Mouse (Mus musculus): ENCODE data around the gene Ptprt. TPM values are rescaled to one million over a fixed set of nuclear protein-coding genes. Genes with fewer than 3 reads are reported as not detected.

The Ptprt gene
- total RNA-seq (2015) (0.07 TPM in 1 of 2 replicates, not detected in the other), total RNA-seq (2017) (not detected in 2 replicates)

DNA sequence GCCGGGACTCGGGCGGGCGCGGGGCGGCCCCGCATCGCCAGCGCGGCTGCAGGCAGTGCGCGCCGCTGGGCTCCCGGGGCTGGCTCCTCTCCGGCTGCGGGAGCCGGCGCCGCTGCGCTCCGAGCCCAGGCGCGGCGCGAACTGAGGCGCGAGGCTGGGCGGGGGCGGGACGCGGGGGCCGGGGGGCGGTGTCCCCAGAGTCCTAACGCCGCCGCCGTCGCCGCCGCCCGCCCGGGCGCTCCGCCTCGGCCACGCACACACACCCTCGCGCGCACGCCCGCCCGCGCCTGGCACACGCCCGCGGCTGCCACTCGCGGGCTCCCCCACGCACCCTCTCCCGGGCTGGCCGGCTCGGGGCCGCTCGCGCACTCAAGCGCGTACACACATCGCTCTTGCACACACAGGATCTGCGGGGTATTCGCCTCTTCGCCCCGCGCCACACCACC is at the start of gene Ptprt:
Gene Ptprt (minus strand): TSS at position 207 of the 446 bp plus-strand sequence.
- ATAC-seq (ENCODE audit: poor library complexity, severe bottlenecking): no peak

DNA sequence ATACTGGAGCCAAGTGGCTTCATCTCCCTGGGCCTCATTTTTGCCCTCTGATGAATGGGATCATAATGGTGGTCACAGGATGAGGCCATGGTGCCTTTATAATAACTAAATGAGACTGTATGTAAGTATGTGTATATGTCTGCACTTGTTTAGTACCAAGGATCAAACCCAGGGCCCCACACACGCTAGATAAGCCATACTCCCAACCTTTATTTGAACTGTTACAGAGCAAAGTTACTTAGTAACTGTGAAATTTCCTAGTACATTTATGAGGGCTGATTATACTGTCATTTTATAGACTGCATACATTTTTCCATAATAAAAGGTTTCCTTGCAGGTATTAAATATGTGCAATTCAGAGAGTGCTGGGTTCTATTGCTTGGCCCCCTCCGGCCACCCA is 49.5 kb upstream of the Ptprt start:
- no peak for ATAC-seq (ENCODE audit: poor library complexity, severe bottlenecking)

DNA sequence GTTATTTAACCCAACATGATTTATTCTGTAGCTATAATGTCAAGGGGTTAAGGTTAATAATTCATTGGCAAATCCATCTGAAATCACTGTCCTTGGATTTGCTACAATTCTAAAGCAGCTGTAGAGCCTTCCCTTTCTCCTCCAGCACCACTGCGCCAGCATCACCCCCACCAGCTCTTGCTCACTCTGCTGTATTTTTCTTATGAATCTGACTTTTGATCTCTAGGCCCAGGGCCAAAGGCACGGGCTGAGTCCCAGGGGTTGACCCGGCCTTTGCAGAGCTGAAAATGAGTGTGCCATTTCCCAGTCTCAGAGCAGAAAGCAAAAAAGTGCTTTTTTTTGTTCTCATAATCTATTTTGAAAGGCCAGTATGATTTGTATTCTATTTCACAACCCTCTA is 38.7 kb upstream of the Ptprt start:
- ATAC-seq (ENCODE audit: poor library complexity, severe bottlenecking): no peak

GRCm38 (mm10) chr2:162699036-162699435 is 38.1 kb upstream of the Ptprt start:
- no peak for ATAC-seq (ENCODE audit: poor library complexity, severe bottlenecking)

DNA sequence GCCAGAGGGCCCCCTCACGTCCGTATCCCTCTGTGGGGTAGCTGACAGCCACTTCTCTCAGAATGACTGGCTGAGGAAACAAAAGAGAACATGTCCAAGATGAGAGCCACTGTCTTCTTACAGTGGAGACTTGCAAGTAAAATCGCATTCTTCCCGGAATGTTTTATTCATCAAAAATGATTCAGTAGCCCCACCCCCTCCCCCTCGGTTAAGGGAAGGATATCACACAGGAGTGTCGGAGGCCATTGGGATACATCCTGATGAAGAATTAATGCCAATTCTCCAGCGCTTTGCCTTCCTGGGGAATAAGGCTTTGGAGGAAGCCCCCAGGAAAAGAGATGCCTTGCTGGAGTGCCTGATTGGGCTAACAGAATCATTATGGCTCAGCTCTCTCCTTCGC is 37.1 kb upstream of the Ptprt start:
- ATAC-seq (ENCODE audit: poor library complexity, severe bottlenecking): no peak

- ATAC-seq (ENCODE audit: poor library complexity, severe bottlenecking): no peak
These were observed 36.2 kb upstream of the Ptprt start for GRCm38 (mm10) chr2:162697151-162697550.

DNA sequence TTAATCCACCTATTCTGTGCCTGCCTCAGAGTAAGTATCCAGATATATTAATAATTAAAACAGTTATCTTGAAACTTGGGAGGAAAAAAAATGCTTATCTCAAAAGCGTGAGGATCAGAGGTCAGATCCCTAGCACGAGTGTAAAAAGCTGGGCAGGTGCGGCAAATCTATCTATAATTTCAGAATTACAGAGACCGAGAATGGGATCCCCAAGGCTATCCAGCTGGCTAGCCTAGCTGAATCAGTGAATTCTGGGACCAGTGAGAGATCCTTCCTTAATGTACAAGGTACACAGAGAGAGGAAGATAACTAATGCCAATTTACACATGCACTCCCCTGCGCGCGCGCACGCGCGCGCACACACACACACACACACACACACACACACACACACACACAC is 31.2 kb upstream of the Ptprt start:
- no peak for ATAC-seq (ENCODE audit: poor library complexity, severe bottlenecking)

DNA sequence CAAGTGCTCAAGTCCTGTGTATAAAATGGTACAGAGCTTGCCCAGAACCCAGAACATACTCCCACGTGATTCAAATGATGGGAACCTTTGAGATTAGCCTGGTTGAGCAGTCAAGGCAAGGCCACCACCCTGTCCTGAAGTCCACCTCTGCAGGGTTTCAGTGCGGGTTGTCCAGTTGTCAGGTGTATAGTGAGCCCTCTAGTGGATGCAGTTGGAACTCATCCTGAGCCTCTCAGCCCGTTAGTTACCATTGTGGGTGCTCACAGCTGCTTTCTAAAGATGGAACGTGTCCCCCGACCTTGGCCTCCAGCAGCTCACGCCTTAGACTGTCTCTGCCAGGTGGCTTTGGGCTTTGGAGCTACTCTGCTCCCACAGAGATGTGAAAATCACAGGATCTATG is 21.7 kb upstream of the Ptprt start:
- 0 out of 2 replicates have a peak, but pooled peaks have one; percentile 33 for ATAC-seq (ENCODE audit: poor library complexity, severe bottlenecking)

DNA sequence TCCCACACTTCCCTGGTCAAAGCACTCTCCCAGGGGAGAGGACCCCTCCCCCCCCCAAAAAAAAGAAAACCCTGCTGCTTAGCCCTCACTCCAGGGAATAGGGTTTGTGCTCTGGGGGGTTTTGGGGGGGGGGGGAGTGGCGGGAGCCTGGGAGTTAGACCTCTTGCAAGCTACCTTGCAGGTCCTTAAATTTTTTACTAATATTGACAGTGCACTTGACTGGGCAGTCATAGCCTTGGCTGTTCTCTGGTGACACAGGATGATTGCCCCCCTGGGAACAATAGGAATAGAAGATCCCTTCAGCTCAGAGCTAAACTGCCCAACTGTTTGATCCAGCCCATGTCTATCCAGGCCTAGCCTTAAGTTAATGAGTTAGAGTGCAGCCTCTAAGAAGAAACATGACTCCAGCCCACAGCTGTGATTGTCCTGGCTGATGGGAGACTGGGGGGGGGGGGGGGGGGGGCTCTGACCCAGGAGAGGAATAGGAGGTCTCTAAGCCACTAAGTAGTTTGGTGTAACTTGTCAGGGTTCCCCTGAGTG is 1.6 kb upstream of the Ptprt start:
- ATAC-seq (ENCODE audit: poor library complexity, severe bottlenecking): no peak

- no peak for ATAC-seq (ENCODE audit: poor library complexity, severe bottlenecking)
These were observed 786 bp upstream of the Ptprt start for GRCm38 (mm10) chr2:162661733-162662132.

GRCm38 (mm10) chr2:162660231-162660940 is 561 bp downstream of the Ptprt start:
- no peak for ATAC-seq (ENCODE audit: poor library complexity, severe bottlenecking)

GRCm38 (mm10) chr2:162658997-162659396 is 1.9 kb downstream of the Ptprt start:
- ATAC-seq (ENCODE audit: poor library complexity, severe bottlenecking): peak; percentile 62; the same call in 1 of the 2 replicates

DNA sequence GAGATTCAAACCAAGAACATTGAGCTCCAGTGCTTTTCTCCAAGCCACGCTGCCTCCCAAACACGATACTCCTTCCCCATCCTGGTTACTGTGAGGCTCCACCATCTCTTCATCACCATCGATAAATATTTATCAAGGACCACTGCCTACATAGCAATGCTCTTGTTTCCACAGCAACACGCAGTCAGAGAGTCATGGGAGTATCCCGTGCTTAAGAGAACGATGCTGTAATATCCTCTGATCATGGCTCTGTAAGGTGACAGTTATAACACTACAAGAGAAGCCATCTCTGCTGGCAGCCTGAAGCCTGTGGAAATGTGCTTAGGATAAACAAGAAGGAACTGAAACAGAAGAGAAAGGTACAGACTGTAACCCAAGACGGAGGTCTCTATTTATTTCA is 3.4 kb downstream of the Ptprt start:
- no peak for ATAC-seq (ENCODE audit: poor library complexity, severe bottlenecking)

- ATAC-seq (ENCODE audit: poor library complexity, severe bottlenecking): no peak
These were observed 6.5 kb downstream of the Ptprt start for GRCm38 (mm10) chr2:162654416-162654815.

DNA sequence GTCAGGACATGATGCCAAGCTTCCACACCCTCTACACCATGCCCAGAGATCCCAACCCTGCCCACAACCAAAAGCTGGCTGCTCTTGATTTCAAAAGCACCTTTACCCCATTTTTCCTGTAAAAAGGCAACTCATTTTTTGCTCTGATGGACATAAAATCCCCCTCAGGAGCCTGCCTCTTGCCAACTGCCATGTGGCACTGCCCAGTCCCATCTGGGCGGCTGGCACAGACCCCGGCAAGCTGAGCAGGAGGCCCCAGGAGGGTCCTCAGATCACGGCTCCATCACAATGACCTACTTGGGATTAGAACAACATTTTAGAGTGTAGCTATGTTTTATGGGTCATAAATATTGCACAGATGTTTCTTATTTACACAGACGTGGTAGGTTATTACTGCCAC is 22.3 kb downstream of the Ptprt start:
- no peak for ATAC-seq (ENCODE audit: poor library complexity, severe bottlenecking)

GRCm38 (mm10) chr2:162637537-162637936 is 23.4 kb downstream of the Ptprt start:
- no peak for ATAC-seq (ENCODE audit: poor library complexity, severe bottlenecking)

GRCm38 (mm10) chr2:162636387-162637009 is 24.4 kb downstream of the Ptprt start:
- no peak for ATAC-seq (ENCODE audit: poor library complexity, severe bottlenecking)

GRCm38 (mm10) chr2:162634901-162635300 is 26.0 kb downstream of the Ptprt start:
- ATAC-seq (ENCODE audit: poor library complexity, severe bottlenecking): no peak

- no peak for ATAC-seq (ENCODE audit: poor library complexity, severe bottlenecking)
These were observed 34.9 kb downstream of the Ptprt start for GRCm38 (mm10) chr2:162626076-162626475.

DNA sequence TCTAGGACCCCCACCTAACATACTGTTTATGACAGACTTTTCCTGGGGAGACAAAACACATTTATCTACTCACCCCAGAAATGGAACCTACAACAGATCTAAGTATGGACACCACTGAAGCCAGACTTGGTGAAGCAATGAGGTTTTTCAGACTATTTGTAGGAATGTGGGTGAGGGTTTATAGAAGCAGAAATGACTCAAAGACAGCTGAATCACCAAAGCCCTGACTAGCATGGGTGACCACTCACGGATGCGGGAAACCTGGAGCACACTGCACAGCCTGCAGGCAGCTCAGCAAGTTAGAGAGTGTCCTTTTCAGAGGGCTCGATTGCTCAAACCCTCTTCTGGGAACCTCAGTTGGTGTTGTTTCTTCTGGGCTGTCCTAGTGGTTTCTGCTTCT is 36.2 kb downstream of the Ptprt start:
- no peak for ATAC-seq (ENCODE audit: poor library complexity, severe bottlenecking)

DNA sequence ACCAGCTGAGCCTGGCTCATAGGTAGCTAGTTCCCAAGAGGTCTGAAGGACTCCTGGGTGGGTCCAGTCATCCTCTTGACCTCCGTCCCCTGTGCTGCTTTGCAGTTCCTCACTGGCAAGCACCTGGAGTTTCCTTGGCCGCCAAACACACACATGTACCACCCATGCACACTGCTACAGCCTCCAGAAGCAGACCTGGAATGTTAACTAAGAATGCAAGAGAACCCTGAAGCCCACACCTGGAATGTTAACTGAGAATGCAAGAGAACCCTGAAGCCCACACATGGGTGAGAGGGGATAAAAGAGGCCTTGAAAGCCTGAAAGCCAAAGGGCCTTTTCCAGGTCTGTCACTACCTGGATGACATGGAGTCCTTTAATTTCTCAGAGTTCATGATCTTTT is 46.7 kb downstream of the Ptprt start:
- no peak for ATAC-seq (ENCODE audit: poor library complexity, severe bottlenecking)

DNA sequence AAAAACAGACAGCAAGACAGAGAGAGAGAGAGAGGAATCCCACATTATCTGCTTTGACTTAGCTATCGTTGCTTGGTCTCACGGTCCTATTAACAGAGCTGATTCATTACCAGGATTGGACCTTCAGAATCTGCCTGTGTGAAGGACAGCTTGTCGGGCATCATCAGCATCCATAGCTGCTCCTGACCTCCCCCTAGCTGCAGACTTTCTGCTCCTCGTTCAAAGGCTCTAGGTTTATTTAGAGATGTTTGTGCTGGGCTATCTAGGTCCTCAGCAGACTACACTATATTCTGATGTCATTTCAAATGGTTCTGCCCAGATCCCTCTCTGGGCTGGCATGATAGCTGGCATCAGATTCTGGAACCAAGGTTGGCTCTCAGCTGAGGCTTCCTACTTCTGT is 47.5 kb downstream of the Ptprt start:
- no peak for ATAC-seq (ENCODE audit: poor library complexity, severe bottlenecking)
